Mouse (Mus musculus): ENCODE data around the gene Farsb.
"Not testable (repeated sequence)": the region's sequence is repeated elsewhere in the genome, so short reads cannot be mapped to it uniquely, and the experiment has no call there.

Gene Farsb

DNA sequence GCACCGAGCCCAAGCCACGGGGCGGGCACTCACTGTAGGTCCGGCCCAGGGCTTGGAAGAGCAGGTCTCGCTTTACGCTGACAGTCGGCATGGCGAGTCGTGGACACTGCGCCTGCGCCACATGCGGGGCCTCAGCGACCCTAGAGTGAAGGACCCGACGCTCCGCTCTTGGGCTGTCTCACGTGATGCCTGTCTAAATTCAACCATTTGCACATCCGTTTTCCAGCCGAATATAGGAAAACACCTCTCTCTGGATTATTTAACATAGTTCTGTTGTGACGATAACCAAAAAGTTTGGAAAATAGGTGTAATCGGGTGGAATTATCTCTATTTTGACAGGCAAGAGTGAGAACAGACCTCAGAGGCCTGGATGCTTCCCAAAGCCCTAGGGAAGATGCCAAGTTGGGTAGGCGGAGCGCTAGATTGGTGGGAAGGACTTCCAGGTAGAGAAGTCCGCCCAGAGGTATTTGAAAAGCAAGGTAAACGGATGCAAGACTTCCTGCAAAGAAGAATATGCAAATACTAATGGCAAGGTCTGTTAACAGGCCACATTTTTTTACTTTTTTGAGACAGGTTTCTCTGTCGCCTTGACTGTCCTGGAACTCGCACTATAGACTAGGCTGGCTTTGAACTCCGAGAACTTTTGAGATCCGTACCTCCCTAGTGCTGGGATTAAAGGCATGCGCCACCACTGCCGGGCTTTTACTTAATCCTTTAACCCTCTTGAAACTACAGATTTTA is at the start of gene Farsb:
Gene Farsb, minus strand, starts transcription at position 146 of the 741 bp plus-strand sequence.
- peak; percentile 88 for DNase-seq

DNA sequence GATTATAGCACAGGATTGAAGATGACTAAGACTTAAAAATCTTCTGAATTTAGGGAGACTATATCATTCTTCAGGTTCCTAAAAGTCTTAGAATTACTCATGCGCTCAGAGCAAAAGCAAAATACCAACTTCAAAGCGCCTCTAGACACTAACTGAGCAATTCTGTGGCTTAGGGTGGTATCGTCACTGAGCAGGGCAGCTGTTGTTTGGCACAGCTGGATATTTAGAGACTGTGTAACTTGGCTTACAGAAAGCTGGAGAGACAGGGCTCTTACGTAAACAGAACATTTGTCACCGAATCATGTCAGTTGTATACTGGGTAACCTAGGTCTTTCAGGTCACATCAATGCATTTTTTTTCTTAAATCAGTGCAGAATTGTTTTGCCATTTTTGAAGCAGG is 49.7 kb upstream of the Farsb start:
- DNase-seq, result no peak

DNA sequence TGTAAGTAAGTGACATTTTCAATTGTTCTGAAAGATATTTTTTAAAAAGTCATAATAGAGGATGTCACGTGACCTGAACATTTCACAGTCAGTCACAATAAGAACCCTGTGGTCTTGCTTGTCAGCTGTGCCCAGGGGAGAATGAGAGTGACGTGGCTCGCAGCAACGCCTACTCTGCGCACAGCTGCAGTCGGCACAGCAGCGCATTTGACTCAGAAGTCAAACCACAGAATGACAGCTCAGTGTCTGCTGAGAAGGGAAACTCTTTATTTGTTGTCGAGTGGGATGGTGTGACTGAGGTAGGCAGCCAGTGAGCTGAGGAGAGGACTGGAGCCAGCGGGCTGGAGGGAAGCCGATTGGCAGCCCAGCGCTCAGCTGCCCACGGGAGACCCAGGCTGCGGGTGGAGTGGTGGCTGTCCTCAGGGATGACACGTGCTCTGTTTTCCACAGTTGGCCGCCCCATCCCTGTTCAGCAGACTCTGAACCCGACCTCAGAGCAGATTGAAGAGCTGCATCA is 48.9 kb upstream of the Farsb start:
- peak; percentile 70 for DNase-seq

DNA sequence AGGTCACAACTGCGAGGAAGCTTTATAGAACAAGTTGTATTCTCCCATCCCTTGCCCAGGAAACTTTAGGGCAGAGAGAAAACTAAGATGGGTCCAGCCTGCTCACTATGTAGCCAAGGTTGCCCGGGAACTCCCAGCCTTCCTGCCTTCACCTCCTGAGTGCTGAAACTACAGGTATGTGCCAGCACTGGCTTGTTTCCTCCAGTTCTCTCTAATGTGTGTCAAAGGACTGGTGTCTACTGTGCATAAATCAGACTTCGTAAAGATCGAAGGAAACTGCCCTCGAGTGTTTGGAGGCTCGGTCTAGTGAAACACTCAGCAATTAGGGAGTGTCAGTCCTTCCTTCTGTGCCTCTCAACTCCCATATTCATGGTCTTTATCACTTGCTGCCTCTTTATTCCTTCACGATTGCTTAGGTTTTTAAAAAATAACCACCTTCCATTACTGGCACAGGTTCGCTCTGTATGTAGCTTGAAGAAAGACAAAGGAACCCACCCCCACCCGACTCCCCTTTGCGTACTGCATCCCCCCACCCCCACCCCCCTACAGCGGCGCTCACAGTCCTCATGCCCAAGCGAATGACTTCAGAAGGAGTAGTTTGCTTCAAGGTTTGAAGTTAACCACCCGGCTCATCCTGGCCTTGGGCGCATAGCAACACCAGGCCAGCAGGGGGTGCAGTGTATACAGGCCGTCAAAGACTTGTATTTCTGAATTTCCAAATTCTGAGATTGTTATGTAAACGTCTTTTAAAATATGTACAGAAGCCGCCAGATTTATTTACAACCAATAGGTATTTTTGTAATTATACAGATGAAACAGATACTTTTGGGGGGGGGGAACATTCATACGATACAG is 47.8 kb upstream of the Farsb start:
- peak; percentile 84 for DNase-seq

DNA sequence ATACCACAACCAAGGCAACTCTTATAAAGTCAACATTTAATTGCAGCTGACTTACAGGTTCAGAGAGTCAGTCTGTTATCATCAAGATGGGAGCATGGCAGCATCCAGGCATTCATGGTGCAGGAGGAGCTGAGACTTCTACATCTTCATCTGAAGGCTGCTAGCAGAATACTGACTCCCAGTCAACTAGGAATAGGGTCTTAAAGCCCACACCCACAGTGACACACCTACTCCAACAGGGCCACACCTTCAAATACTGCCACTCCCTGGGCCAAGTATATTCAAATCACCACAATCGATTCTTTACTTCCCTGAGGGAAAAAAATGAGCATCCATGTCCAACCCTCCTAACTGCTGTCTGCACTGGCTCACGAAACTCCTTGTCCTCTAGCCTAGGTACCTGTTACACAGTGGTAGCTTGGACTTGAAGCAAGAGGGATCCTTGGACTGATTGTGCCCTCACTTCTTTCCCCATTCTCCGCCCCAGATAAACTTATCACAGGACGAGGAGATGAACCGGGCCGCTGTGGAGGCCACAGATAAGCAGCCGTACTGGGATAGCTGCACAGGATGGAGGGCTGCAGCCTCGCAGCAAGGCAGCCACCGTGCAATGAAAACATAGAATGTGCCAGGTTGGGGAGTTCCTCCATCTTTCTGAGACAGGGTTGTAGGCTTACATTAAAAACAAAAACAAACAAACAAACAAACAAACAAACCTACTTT is 45.9 kb upstream of the Farsb start:
- DNase-seq, result no peak

DNA sequence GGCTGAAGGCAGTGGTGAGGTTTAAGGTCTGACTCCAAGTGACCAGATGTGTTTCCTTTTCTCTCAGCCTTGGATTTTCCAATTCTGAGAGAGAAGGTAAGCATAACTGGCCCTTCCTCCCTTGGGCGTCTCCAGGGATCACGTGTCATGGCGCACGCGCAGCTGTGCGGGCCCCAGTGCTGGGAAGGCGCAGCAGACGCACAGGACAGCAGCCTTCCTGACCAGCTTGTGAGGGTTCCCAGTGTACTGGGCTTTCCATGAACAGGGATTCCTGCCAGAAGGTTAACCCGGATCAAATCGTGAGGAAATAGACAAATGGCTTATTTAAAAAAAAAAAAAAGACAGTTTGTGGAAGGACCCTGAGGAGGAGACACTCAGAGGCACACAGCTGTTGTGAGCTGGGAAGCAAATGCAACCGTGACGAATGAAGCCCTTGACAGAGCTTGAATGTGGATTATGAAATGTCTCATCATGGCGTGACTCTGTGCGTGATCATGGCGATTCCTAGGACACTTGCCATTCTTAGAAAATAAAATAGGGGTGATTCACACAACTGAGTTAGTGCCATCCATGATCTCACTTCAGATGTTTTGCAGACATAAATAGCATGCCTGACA is 43.6 kb upstream of the Farsb start:
- DNase-seq, result no peak

DNA sequence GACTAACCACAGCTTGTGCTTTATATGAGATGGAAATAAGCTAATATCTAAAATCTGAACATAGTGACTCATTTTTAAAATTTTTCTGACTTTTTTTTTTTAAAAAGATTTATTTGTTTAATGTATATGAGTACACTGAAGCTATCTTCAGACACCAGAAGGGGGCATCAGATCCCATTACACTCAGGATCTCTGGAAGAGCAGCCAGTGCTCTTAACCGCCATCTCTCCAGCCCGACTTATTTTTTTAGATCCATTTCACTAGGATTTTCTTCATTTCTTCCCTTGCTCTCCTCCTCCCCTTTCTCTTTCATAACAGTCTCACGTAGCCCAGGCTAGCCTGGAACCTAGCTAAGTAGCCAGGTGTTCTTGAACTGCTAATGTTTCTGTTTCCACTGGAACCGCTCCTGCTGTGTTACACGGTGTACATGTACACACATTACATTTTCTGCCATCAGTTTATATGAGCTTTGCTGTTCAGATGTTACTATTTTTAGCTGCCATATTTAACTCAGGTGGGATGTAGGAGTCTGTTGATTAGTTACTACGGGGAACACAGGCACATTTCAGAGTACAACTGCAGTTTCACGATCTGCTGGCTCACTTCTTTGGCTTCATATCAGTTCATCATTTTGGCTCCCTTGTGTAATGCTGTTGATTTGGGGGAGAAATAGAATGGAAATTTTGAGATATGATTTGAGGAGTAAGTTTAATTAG is 42.0 kb upstream of the Farsb start:
- no peak for DNase-seq

DNA sequence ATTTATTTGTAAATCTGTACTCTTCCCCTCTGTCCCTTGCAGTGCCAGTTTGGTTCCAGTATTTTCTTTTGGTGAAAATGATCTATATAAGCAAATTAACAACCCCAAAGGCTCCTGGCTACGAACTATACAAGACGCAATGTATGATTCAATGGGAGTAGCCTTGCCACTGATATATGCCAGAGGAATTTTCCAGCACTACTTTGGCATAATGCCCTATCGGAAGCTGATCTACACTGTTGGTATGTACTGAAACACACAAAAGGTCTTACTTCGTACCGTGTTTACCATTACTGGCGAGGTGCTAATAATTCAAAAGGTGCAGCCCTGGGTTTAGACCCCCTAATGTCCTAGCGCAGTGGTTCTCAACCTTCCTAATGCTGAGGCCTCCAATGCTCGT is 40.3 kb upstream of the Farsb start:
- DNase-seq, result no peak

DNA sequence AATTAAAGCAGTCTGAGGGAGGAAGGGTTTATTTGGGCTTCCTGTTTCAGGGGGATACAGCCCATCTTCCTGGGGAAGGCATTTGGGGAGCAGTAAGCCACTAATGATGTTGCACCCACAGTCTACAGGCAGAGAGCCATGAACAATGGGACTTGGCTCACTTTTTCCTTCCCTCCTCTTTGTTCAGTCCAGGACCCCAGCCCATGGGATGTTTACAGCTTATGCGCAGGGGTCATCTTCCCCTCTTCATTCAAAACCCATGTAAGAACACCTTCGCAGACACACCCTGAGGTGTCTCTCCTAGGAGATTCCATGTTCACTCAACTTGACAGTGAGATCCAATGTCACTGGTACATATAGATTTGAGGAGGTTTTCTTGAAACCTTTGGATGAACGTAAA is 39.7 kb upstream of the Farsb start:
- DNase-seq, result no peak

DNA sequence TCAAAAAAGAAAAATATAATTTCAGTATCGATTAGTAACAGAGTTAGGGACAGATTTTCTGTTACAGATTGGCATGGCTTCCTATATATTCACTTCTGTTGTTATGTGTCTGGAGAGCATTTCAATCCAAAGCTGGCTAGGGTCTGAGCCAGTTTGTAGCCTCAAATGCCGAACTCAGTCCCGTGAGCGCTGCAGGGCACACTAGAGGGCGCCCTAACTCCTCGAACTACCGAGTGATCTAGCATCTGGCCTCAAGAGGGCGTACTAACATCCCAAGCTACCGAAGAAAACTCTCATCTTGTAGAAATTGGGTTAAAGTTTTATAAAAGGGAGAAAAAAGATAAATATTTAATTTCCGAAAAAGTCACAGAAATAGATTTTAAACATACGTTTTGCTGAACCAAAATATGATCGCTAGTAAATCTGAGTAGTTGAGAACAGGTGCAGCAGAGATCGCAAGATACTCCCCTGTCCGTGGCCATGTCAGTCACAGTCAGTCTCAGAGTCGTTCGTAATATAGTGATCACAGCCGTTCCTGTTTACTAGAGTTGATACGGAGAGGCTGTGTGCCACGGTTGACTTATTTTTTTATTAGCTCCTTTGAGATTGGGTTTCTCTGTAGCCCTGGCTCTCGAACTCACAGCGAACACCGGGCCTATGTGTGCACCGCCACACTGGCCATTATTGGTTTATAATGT is 36.6 kb upstream of the Farsb start:
- DNase-seq, result peak; percentile 80

DNA sequence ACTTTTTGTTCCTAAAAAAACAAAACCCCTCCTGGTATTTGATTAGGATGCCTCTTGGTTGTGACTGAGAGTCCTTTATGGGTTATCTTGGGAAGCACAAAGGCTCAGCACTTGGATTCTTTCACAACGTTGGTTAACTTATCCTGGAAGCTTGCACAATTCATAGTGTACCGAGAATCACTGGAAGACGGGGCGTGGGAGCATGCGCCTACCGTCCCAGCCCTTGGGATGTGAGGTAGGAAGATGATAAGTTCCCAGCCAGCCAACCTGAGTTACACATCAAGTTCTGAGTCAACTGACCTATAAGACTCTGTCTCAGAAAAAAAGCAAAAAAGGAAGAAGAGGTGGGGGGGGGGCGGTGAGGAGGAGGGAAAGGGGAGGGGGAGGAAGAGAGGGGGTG is 30.2 kb upstream of the Farsb start:
- no peak for DNase-seq

DNA sequence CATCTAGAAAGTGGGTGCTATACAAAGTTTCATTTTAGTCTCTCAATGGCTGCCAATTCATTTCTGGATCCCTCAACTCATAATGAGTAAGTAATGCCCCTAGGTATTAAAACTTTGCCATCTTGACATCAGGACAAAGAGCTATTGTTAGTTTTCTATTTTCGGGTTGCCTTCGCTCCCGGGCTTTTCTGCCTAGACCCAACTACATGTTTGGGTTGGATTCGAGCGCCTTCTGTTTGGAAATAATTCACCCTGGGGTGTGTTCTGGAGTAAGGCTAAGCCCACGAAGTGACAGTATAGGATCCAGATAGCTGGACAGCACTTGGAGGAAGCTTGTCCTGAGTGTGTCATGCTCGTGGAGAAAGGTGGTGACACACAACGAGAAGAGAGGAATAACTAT is 24.1 kb upstream of the Farsb start:
- no peak for DNase-seq

DNA sequence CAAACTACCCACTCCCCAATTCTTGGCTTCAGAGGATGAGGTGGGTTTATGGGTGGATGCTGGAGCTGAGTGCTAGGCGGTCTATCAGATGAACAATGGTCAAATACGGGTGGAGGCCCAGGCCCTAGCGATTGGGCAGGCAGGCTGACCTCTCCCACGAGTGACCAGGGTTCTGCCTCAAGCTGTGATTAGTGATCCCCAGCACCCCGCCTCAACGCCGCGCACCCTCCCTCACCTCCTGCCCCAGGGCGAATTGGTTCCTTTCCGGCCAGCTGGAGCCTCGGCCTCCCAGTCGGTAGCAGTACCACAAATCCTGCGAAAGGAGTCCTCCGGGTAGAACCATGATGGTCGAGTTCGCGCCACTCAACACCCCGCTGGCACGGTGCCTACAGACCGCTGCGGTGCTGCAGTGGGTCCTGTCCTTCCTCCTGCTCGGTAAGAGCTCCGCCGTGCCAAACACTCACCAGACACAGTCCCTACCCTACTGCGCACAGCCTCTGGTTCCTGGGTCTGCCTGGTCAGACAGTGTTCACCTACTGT is 23.0 kb upstream of the Farsb start, which contains the start of gene BC035947:
Gene BC035947, minus strand, starts transcription at position 538 of the 540 bp plus-strand sequence.
- DNase-seq, result peak; percentile 28

DNA sequence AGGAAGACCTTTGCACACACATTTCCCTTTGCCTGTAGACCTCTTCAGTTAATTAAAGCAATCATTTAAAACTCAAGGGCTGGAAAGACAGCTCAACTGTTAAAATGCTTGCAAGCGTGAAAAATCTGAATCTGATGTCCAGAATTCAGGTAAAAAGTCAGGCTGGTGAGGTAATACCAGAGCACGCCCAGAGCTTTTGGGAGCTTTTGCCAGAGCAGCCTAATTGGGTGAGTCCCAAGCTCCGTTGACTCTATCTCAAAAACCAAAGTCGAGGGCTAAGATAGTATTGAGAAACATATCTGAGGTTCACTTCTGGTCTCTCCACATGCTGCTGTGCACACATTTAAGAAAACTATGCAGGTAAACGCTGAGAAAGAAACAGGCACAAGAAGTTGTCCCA is 22.2 kb upstream of the Farsb start, which contains the start of gene Mogat1:
Gene Mogat1, plus strand, starts transcription at position 130 of the 400 bp plus-strand sequence.
- no peak for DNase-seq

DNA sequence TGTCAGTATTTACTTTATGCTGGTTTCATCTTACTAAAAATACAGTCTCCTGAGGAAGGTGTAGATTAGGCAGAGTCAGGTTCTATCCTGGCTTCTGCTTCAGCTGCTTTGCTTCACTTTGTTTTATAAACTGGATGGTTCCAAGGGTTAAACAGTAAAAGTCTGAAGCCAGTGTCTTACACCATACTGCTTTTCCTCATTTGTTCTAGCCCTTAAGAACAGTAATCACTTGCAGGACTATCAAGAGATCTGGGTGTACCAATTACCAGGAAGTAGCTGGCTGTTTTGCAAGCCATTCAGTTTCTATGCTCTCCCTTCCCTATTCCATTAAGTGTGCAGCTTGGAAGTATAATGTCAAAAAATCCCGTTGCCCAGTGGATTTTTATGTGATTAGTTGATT is 18.4 kb upstream of the Farsb start:
- DNase-seq, result no peak

DNA sequence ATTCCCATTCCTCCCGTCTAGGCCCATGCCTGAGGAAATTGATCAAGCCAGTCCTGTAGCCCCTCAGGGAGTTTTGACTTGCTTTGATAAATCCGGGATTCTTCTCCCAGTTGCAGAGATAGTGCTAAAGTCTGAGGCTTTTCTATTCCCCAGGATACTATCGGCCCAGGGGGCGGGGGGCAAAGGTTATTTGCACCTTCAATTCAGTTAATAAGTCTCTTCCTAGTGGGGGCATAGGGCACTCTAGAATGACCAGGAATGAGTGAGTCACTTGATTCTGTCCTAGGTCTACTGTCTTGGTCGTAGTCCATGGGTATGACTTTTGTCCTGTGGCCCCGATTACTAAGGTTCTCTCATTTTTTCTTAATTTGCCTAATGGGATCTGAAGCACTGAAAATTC is 13.8 kb upstream of the Farsb start:
- no peak for DNase-seq

DNA sequence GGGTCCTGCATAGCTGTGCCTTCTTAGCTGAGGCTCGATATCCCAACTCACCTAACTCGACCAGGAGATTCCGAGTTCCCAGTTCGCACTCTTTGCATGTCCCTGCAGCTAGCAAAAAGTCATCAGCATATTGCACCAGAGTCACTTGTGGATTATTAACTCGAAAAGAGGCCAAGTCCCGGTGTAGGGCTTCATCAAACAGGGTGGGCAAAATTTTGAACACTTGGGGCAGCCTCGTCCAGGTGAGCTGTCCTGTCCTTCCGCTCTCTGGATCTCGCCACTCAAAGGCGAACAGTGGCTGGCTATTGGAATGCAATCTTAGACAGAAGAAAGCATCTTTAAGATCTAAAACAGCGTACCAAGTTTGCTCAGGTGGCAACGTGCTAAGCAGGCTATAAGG is 13.2 kb upstream of the Farsb start:
- DNase-seq, result not testable (repeated sequence)

DNA sequence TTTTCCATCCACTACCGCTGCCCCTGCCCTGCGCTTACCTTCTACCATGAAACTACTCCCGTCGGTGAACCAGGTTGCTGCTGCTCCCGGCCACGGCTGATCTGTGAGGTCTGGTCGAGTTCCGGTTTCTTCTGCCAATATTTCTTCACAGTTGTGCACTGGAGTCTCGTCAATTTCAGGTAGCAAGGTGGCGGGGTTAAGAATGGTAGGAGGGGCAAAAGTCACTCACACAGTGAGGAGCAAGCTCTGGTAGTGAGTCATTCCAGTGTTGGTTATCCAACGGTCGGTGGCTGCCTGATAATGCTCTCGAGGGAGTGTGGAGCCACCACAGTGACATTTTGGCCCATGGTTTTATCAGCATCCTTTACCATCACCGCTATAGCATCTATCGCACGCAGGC is 12.3 kb upstream of the Farsb start:
- DNase-seq, result no peak

DNA sequence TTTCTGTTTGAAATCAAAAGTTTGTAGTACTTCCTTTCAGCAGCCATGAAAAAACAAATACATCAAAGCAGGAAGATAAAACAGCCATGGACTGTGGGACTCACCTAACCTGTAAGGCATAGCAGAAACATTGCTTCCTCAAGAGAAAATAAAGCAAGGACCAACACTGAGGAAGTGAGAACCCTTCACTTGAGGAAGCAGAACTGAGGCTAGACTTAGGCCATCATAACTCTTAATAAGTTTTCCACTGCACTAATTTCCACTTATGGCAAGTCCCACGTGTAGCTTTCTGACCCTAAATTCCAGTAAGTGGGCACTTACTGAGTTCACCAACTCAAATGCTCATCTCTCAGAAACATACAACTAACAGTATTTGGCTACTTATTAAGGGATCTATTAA is 1.4 kb upstream of the Farsb start:
- no peak for DNase-seq

DNA sequence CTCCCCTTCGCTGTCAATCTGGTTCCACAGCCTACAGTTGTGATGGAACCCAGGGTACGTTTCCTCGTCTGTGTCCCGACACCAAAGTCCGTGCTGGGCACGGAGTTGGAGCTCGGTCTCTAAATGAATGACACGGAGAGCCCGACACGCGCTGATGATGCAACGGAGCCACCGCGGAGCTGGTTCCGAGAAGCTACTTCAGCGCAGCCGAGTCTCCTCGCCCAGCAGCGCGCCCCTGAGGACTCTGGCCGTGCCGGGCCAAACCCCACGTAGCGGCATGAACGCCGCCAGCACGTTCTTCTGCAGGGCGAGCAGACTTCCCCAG is 308 bp downstream of the Farsb start:
- DNase-seq, result no peak

DNA sequence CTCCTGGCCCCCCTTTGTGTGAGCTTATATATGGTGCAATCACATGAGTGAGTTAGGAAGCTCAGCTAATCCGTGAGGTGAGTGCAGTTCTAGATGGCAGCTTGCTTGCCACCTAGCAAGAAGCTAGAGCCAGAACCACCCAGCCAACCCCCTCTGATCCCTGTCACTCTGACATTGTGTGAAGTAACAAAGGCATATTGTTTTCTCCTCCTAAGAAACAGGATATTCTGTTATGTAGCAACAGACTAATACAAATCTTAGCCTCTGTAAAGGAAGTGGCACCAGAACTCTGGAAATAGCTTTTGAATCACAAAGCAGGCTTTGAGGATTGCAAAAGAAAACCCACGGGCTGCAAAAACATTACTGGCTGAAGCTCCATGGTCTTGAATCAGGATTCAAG is 4.3 kb downstream of the Farsb start:
- no peak for DNase-seq
